Mouse (Mus musculus) myocyte (in vitro differentiated cells): Measurements from ENCODE around the gene Hist2h2be.

Source experiments
- CEBPB ChIP-seq: IDR thresholded peaks from 2 replicates; pipeline ENCODE4 v1.6.1; 2011; ENCODE audit warnings: mild to moderate bottlenecking, moderate library complexity; ENCODE audit not compliant: poor library complexity, insufficient read depth, severe bottlenecking
- E2F4 ChIP-seq: IDR thresholded peaks from one replicate; pipeline ENCODE4 v1.6.1; 2011; ENCODE audit warnings: mild to moderate bottlenecking, control low read depth, moderate library complexity; ENCODE audit not compliant: insufficient read depth
- MAX ChIP-seq: IDR thresholded peaks from one replicate; pipeline ENCODE4 v1.6.1; 2011; ENCODE audit warnings: low read depth, mild to moderate bottlenecking, control low read depth
- MYOD1 ChIP-seq, 3 experiments: IDR thresholded peaks; one replicate each; pipeline ENCODE4 v1.6.1; 2011; ENCODE audit warnings: control low read depth in 2 of 3, low read depth in 2 of 3, mild to moderate bottlenecking in 2 of 3, moderate library complexity in 1 of 3; ENCODE audit not compliant: insufficient read length in 2 of 3, control insufficient read depth in 1 of 3
- MYOG ChIP-seq, 3 experiments: IDR thresholded peaks; one replicate each; pipeline ENCODE4 v1.6.1; 2011; ENCODE audit warnings: control low read depth in 2 of 3, low read depth in 2 of 3, mild to moderate bottlenecking in 2 of 3; ENCODE audit not compliant: insufficient read length in 2 of 3, control insufficient read depth in 1 of 3, insufficient read depth in 1 of 3
- POLR2A ChIP-seq: IDR thresholded peaks from one replicate; pipeline ENCODE4 v1.6.1; 2011; ENCODE audit warnings: low read depth, mild to moderate bottlenecking, control low read depth, moderate library complexity; ENCODE audit not compliant: insufficient read length
- POLR2AphosphoS2 ChIP-seq: IDR thresholded peaks from one replicate; pipeline ENCODE4 v1.6.1; 2011; ENCODE audit warnings: low read depth, control low read depth; ENCODE audit not compliant: insufficient read length
- REST ChIP-seq: IDR thresholded peaks from one replicate; pipeline ENCODE4 v1.6.1; 2011; ENCODE audit warnings: mild to moderate bottlenecking, control low read depth, moderate library complexity; ENCODE audit not compliant: insufficient read depth, insufficient read length
- SRF ChIP-seq: IDR thresholded peaks from one replicate; pipeline ENCODE4 v1.6.1; 2011; ENCODE audit warnings: low read depth; ENCODE audit not compliant: control insufficient read depth, insufficient read length
- TCF12 ChIP-seq: IDR thresholded peaks from one replicate; pipeline ENCODE4 v1.6.1; 2011; ENCODE audit warnings: mild to moderate bottlenecking, control low read depth; ENCODE audit not compliant: poor library complexity, insufficient read depth, severe bottlenecking
- USF1 ChIP-seq: IDR thresholded peaks from one replicate; pipeline ENCODE4 v1.6.1; 2011; ENCODE audit warnings: low read depth, mild to moderate bottlenecking, control low read depth, moderate library complexity

DNA sequence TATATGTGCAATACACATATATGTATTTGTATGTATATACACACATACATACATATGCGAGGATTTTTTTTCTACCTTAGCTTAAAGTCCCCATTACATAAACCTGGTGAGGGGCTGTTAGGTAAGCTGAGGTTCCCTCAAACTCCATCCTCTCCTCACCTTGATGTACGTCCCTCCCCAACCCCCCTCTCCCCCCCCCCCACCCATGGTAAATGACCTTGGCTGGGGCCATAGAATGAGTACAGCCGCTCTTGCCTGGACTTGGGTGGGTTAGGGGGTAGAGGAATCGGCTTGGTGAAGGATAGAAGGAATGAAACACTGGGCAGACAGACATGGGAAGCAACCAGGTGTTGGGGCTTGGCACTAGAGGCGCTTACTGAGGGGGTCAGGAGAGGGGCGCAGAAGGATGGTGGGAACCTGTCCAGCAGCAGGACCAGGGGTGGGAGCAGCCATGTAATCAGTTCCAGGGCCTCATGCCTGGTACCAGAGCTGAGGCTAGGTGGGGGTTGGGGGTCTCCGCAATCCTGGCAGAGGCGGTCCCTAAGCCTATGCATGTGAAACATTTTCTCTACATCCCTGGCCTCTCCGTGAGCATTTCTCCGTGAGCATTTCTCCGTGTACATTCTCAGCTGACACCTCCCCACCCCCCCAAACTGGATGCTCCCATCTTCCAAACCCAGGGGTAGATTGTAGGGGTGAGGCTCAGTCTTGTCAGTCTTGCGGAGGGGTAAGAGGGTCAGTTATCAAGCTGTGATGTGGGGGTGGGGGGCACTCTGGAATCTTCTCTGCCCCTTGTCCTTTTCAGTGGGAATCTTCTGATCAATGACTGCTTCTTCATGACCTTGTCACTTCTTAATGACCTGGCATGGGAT, 39.2 kb upstream of the Hist2h2be start:
- TF ChIP-seq POLR2A (no peak), SRF (no peak), E2F4 (no peak), MAX (no peak), USF1 (no peak), CEBPB (no peak), POLR2AphosphoS2 (no peak), MYOD1 (IDR thresholded peaks at IDR 0.05; ENCODE audit: control insufficient read depth in 1 of 3, insufficient read length in 2 of 3, low read depth in 2 of 3) (no peak), TCF12 (no peak), REST (no peak), MYOG (IDR thresholded peaks at IDR 0.05; ENCODE audit: control insufficient read depth in 1 of 3, insufficient read depth in 1 of 3, insufficient read length in 2 of 3, low read depth in 2 of 3) (no peak)
